Mouse (Mus musculus) limb, embryonic 11.5 days (tissue): Measurements from ENCODE around the gene Kcnn4. TPM values are rescaled to one million over a fixed set of nuclear protein-coding genes. Genes with fewer than 3 reads are reported as not detected.
A peak's percentile ranks its signal among the peaks of the same experiment; 100 is the strongest.

ENCODE experiments used
- ATAC-seq: fragments of 200-750 bp; cut with Nextera tagmentation; 2 replicates; pipeline ENCODE4 v1.8.0; 2017; ENCODE audit warnings: low read depth; ENCODE audit not compliant: insufficient number of reproducible peaks, low FRiP score, low TSS enrichment
- DNase-seq: peaks from one replicate; pipeline ENCODE4 v3.0.0-alpha.2; 2015; ENCODE audit warnings: low spot score
- H3K27ac ChIP-seq: fragments of 300-500 bp; sonication (generic); replicated peaks from 2 replicates; pipeline ENCODE4 v1.5.1; 2014; ENCODE audit warnings: low read depth, mild to moderate bottlenecking, low read length
- H3K27me3 ChIP-seq: fragments of 300-500 bp; sonication (generic); 2 replicates; pipeline ENCODE4 v1.6.1; 2014; ENCODE audit warnings: mild to moderate bottlenecking, low read length, mixed read lengths; ENCODE audit not compliant: control insufficient read depth, insufficient read depth
- H3K36me3 ChIP-seq: fragments of 300-500 bp; sonication (generic); 2 replicates; pipeline ENCODE4 v1.6.1; 2014; ENCODE audit warnings: mild to moderate bottlenecking, low read length, moderate library complexity, mixed read lengths; ENCODE audit not compliant: control insufficient read depth, insufficient read depth
- H3K4me1 ChIP-seq: fragments of 300-500 bp; sonication (generic); 2 replicates; pipeline ENCODE4 v1.6.1; 2014; ENCODE audit warnings: low read length, mixed read lengths; ENCODE audit not compliant: control insufficient read depth, insufficient read depth
- H3K4me2 ChIP-seq: fragments of 300-500 bp; sonication (generic); 2 replicates; pipeline ENCODE4 v1.6.1; 2014; ENCODE audit warnings: low read depth, mild to moderate bottlenecking, moderate library complexity; ENCODE audit not compliant: severe bottlenecking
- H3K4me3 ChIP-seq: fragments of 300-500 bp; sonication (generic); 2 replicates; pipeline ENCODE4 v1.5.1; 2014; ENCODE audit warnings: low read depth, low read length
- H3K9ac ChIP-seq: fragments of 300-500 bp; sonication (generic); 2 replicates; pipeline ENCODE4 v1.6.1; 2014; ENCODE audit warnings: mild to moderate bottlenecking, low read length
- H3K9me3 ChIP-seq: fragments of 300-500 bp; sonication (generic); 2 replicates; pipeline ENCODE4 v1.6.1; 2016; ENCODE audit warnings: low read length; ENCODE audit not compliant: control insufficient read depth
- WGBS: fragments of 180-500 bp; shearing (Covaris S2); extraction: QIAGEN DNeasy Blood & Tissue Kit; methylation state at CpG from one replicate; pipeline ENCODE4 v1.1.7; 2014; 5-methylcytosine and 5-hydroxymethylcytosine counted together
- polyA plus RNA-seq: library from polyadenylated mRNA; unstranded; fragments of >200 nt; fragmentation: Nextera tagmentation; extraction: Ambion mirVana; gene quantifications from 2 replicates; pipeline ENCODE4 v1.2.1, GENCODE M21; 2014

Gene Kcnn4
- polyA plus RNA-seq, 1 experiment from 2014 or later: 2.6 TPM

DNA sequence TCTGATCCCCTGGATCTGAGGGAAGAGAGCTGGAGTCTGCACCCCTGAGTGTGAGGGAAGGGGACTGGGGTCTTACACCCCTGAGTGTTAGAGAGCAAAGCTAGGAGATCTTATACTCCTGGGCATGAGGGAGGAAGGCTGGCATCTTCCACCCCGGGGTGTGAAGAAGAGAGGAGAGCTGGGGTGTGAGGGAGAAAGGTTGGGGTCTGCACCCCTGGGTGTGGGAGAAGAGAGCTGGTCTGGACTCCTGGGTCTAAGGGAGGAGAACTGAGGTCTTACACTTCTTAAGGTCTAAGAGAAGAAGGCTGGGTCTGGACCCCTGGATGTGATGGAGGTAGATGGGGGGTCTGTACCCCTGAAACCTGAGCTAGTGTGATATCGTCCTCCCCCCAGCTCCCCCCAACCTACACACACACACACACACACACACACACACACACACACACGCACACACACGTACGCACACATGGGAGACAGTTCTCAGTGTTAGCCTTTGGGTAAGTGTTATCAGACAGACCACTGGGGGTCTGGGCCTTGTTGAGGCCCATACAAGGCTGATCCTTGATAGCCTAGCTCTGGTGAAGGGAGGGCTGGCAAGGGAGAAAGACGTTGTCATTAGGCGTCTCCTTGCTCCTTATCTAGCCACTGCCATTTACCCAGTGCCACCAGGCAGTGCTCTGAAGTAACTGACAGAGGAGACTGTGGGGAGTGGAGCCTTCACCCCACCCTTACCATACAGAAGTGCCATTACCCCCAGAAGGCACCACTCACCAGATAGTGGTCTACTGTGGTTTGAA is 1.1 kb downstream of the Kcnn4 start:
- H3K4me2 ChIP-seq: no peak overlapping the region
- no peak overlapping the region for H3K9ac ChIP-seq
- 74% methylated on average over 7 of the region's 7 CpGs for WGBS
- H3K4me3 ChIP-seq: no peak overlapping the region
- H3K27ac ChIP-seq: no peak overlapping the region
- H3K4me1 ChIP-seq: no peaks in the 10 kb centered on the region
- H3K9me3 ChIP-seq: no peaks in the 10 kb centered on the region
- ATAC-seq (no peak), DNase-seq (no peak)
- no peaks in the 10 kb centered on the region for H3K36me3 ChIP-seq
- H3K27me3 ChIP-seq: no peaks in the 10 kb centered on the region

DNA sequence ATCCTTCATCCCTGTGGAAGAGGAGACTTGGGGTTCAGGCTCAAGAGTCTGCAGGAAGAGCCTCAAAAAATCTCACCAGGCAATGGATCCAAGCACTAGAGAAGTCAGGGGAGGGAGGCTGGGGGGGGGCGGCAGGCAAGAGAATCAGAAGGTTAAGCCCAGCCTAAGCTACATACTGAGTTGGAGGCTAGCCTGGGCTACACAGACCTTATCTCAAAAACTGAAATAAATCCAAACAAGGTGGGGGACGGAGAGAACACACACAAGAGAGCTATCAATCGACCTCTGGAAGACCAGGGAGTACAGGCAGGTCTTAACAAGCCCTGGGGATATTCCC is 1.7 kb downstream of the Kcnn4 start:
- ATAC-seq (no peak), DNase-seq (no peak)
- no peak overlapping the region for H3K27ac ChIP-seq
- H3K27me3 ChIP-seq: no peaks in the 10 kb centered on the region
- no peaks in the 10 kb centered on the region for H3K36me3 ChIP-seq
- no peaks in the 10 kb centered on the region; the same call in 1 of the 2 replicates for H3K4me1 ChIP-seq
- H3K4me3 ChIP-seq: no peak overlapping the region
- H3K9me3 ChIP-seq: no peaks in the 10 kb centered on the region
- H3K9ac ChIP-seq: no peak overlapping the region
- no peak overlapping the region for H3K4me2 ChIP-seq
- 60% methylated on average over 3 of the region's 3 CpGs for WGBS

DNA sequence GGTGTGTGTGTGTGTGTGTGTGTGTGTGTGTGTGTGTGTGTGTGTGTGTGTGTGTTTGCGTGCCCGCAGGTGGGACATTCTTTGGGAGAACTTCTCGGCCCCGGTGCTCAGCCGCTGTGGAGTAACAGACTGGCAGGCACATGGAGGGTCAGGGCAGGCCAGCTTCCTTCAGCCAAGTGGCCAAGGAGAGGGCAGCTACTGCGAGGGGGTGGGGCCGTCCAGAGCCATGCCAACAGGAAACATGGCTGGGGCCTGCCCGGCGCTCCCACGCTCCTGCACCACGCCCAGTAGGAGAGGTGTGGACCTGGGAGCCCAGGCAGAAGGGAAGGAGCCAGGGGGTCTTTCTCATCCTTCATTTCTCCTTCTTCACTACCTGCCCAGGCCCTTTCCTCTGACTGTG is 2.2 kb downstream of the Kcnn4 start:
- no peak overlapping the region for H3K4me3 ChIP-seq
- ATAC-seq (no peak), DNase-seq (no peak)
- WGBS: 79% methylated on average over 9 of the region's 11 CpGs
- H3K9me3 ChIP-seq: no peaks in the 10 kb centered on the region
- no peaks in the 10 kb centered on the region for H3K27me3 ChIP-seq
- no peak overlapping the region for H3K27ac ChIP-seq
- peaks cover 4% of the 10 kb centered on the region; the same call in 1 of the 2 replicates for H3K4me1 ChIP-seq
- H3K4me2 ChIP-seq: no peak overlapping the region
- no peaks in the 10 kb centered on the region for H3K36me3 ChIP-seq
- no peak overlapping the region for H3K9ac ChIP-seq

DNA sequence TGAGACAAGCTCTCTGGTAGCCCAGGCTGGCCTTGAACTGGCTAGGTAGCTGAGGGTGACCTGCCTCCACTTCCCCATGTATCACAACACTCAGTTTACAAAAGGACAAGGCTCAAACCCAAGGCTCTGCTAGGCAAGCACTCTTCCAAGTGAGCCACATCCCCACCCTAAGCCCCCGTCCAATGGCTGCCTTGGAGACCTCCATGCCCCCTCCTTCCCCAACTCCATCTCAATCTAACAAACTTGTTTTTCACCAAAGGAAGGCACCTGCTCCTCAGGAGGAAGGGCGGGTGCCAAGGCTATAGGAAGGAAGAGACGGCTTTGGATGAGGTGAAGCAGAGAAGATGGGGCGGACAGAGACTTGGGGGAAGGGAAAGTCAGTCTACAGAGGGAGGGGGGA is 2.7 kb downstream of the Kcnn4 start:
- H3K9ac ChIP-seq: no peak overlapping the region
- H3K27me3 ChIP-seq: no peaks in the 10 kb centered on the region
- DNase-seq: no peak
- WGBS: 77% methylated on average over 4 of the region's 4 CpGs
- no peak overlapping the region for H3K27ac ChIP-seq
- H3K4me2 ChIP-seq: no peak overlapping the region
- peaks cover 8% of the 10 kb centered on the region; the same call in 1 of the 2 replicates for H3K4me1 ChIP-seq
- no peak for ATAC-seq
- no peak overlapping the region for H3K4me3 ChIP-seq
- H3K36me3 ChIP-seq: no peaks in the 10 kb centered on the region
- H3K9me3 ChIP-seq: no peaks in the 10 kb centered on the region

DNA sequence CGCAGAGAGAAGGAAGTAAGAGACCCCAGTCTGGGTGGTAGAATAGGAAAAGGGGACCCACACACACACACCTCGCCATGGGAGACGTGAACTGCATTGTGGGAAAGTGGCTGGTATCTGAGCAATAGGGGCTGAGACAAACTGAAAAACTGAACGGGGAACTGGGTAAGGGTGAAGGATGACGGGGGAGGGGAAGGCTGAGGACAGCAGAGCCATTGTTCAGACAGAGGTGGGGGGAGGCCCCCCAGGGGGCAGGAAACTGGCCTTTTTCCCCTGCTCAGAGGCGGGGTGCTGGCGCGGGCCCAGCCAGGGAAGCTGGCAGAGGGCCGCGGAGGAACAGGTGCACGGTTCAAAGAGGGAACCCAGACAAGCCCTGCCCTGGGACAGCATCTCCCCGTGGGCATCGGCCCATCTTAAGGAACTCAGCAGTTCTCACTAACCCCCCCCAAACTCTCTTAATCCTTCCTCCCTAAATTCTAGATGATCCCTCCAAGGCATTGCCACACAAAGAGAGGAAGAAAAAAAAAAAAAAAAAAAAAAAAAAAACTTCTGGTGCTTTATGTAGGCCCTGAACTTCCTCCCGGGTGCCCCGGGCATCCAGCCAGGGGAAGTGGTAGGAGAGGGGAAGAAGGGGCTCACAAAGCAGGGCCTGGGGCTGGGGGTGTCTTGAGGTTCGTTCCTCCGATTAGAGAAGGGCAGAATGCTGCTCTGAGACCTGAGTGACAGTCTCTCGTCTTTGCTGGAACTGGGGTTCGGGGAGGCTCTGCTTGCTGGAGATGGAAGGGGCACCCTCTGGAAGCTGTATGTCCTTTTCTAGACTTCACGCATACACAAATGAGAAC is 3.7 kb downstream of the Kcnn4 start:
- H3K4me2 ChIP-seq: no peak overlapping the region

DNA sequence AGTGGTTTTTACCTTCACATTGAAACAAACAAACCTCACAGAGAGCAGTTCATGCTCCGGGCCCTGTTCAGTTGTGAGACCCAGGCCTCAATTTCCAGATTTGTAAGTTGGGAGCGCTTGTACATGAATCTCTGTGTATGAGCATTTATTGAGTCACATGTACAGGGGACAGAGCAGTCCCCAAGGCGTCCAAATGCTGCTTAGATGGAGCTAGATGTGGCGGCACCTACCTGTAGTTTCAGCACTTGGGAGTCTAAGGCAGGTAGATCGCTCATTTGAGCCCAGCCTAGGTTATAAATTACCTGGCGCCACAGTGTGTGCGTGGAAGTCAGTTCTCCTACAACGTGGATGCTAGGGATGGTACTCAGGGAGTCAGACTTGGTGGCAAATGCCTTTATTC is 6.4 kb downstream of the Kcnn4 start:
- Histone ChIP-seq H3K9me3 (no peaks in the 10 kb centered on the region), H3K27ac (no peak overlapping the region; the same call in 1 of the 2 replicates), H3K36me3 (no peaks in the 10 kb centered on the region), H3K9ac (no peak overlapping the region), H3K4me3 (no peak overlapping the region), H3K4me2 (no peak overlapping the region), H3K27me3 (no peaks in the 10 kb centered on the region), H3K4me1 (peaks cover 26% of the 10 kb centered on the region)
- ATAC-seq: no peak
- 88% methylated on average over 8 of the region's 8 CpGs for WGBS
- DNase-seq: no peak

More for the DNA sequence above, 3.7 kb downstream of the Kcnn4 start:
- Histone ChIP-seq H3K4me3 (no peak overlapping the region), H3K27ac (no peak overlapping the region), H3K27me3 (no peaks in the 10 kb centered on the region), H3K4me1 (peaks cover 16% of the 10 kb centered on the region), H3K9me3 (no peaks in the 10 kb centered on the region), H3K9ac (peak overlapping the region; percentile 27; the same call in 1 of the 2 replicates), H3K36me3 (no peaks in the 10 kb centered on the region)
- DNase-seq (no peak), ATAC-seq (no peak)
- WGBS: 47% methylated on average over 19 of the region's 20 CpGs

DNA sequence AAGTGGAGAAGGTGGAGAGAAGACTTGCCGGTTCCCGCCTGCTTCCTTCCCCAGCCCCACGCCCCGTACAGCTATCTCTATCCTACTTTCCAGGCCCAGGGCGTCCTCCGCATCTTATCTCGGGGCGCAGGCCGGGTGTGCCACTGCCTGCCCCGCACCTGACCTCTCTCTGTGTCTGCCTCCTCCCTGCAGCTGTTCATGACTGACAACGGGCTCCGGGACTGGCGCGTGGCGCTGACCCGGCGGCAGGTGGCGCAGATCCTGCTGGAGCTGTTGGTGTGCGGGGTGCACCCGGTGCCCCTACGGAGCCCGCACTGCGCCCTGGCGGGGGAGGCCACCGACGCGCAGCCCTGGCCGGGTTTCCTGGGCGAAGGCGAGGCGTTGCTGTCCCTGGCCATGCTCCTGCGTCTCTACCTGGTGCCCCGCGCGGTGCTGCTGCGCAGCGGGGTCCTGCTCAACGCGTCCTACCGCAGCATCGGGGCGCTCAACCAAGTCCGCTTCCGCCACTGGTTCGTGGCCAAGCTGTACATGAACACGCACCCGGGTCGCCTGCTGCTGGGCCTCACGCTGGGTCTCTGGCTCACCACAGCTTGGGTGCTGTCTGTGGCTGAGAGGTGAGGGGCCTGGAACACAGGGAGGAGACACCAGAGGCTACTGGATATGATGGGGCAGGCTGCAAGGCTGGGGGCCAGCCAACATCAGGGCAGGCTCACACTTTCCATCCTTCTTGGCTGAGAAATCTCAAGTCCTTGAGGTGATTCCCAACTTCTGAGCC is 7.2 kb downstream of the Kcnn4 start:
- Histone ChIP-seq H3K4me3 (peak overlapping the region; percentile 10; the same call in 1 of the 2 replicates), H3K9me3 (no peaks in the 10 kb centered on the region), H3K4me1 (peaks cover 26% of the 10 kb centered on the region), H3K27me3 (no peaks in the 10 kb centered on the region), H3K9ac (peak overlapping the region; percentile 47; the same call in 1 of the 2 replicates), H3K4me2 (peak overlapping the region; percentile 58), H3K36me3 (no peaks in the 10 kb centered on the region), H3K27ac (peak overlapping the region; percentile 52; the same call in 1 of the 2 replicates)
- WGBS: 8% methylated on average over 47 of the region's 49 CpGs
- DNase-seq: peak; percentile 72
- ATAC-seq: no peak; the same call in 1 of the 2 replicates
